12 mouse cellular contexts compared by ENCODE assay signal in the genomic region with DNA sequence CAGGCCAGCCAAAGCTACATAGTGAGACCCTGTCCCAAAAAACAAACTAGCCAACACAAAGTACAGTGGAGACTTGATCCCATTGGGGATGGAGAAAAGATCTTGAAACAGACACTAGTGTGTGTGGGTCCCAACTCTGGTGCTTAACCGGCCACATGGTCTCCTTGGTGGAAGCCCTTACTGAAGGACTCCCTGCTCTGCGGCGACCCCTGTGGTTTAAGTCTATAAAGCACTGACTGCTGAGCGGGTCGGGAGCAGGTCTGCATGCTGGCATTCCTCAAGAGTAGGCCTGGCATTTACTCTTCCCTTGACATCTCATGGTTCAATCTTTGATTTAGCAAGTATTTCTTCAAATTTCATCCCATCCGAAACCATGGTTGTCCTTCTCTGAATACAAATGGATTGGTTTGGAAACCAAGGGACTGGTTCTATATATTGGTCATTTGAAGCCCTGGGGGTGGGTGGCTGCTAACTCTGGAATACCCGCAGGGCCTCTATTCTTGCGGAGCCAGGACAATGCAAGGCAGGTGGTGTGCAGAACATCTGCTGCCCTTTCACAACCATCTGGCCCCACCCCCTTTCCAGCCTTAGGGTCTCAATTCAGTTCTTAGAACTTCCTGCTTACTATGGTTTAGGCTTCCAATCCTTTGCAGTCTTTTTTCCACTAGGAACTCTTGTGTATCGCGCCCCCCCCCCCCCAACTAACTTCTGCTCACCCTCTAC. TPM values are rescaled to one million over a fixed set of nuclear protein-coding genes. Genes with fewer than 3 reads are reported as not detected.
DNase-seq lines count a peak whose midpoint lies in the region; ATAC-seq and TF ChIP-seq lines count a peak whose summit lies in the region.
"Had no signal": no experiment of that assay in that cellular context is flagged by ENCODE, and none has a peak within 500 bp of the region (broad histone marks: within the 10 kb centered on the region; RNA-seq: fewer than 3 reads in every experiment).

No protein-coding gene starts in this region.

- H3K9me3 ChIP-seq in hindbrain, embryonic 10.5 days, result no peaks in the 10 kb centered on the region
- H3K9me3 ChIP-seq in hindbrain, embryonic 13.5 days, result no peaks in the 10 kb centered on the region
- no peaks in the 10 kb centered on the region for H3K9me3 ChIP-seq in neural tube, embryonic 11.5 days (ENCODE audit: control insufficient read depth, low read length)
- no peaks in the 10 kb centered on the region for H3K9me3 ChIP-seq in midbrain, postnatal 0 days (ENCODE audit: low read length)
- H3K9me3 ChIP-seq in kidney, embryonic 14.5 days (ENCODE audit: control insufficient read depth, low read length), result no peaks in the 10 kb centered on the region

- peak; percentile 43 for TF ChIP-seq CTCF in midbrain, postnatal 0 days (IDR thresholded peaks at IDR 0.05)

- no peak overlapping the region for H3K9ac ChIP-seq in hindbrain, embryonic 13.5 days
- no peak overlapping the region for H3K9ac ChIP-seq in neural tube, embryonic 11.5 days (ENCODE audit: low read length)
- no peak overlapping the region for H3K9ac ChIP-seq in midbrain, postnatal 0 days (replicated peaks; ENCODE audit: low read length, poor library complexity, severe bottlenecking)
- H3K9ac ChIP-seq in kidney, embryonic 14.5 days (ENCODE audit: low read depth, low read length), result no peak overlapping the region

- H3K4me1 ChIP-seq in hindbrain, embryonic 10.5 days (replicated peaks), result peaks cover 13% of the 10 kb centered on the region
- H3K4me1 ChIP-seq in hindbrain, embryonic 13.5 days (replicated peaks), result 0 out of 2 replicates have a peak, but pooled peaks cover 4% of the 10 kb centered on the region
- 0 out of 2 replicates have a peak, but pooled peaks cover 2% of the 10 kb centered on the region for H3K4me1 ChIP-seq in neural tube, embryonic 11.5 days (ENCODE audit: control insufficient read depth, insufficient read depth, low read length)
- no peaks in the 10 kb centered on the region for H3K4me1 ChIP-seq in midbrain, postnatal 0 days (ENCODE audit: insufficient read depth, low read length)
- no peaks in the 10 kb centered on the region for H3K4me1 ChIP-seq in kidney, embryonic 14.5 days (ENCODE audit: control insufficient read depth, insufficient read depth, low read length)

- DNase-seq in hindbrain, embryonic 10.5 days (ENCODE audit: low spot score), result peak; percentile 33
- DNase-seq in neural tube, embryonic 11.5 days (ENCODE audit: low spot score), result peak; percentile 30
- no peak for DNase-seq in neural tube, embryonic 10.5 days (ENCODE audit: extremely low spot score, low spot score)
- peak; percentile 76 for DNase-seq in ZHBTc4 (ENCODE audit: low read depth, low spot score)
- no peak for DNase-seq in midbrain, postnatal 0 days (ENCODE audit: low spot score)
- DNase-seq in heart, postnatal 25 days (ENCODE audit: low spot score), result no peak
- DNase-seq: adrenal gland, postnatal 25 days; cerebellum, adult 9-11 months; layer of hippocampus, postnatal 36 days had no signal

- no peak overlapping the region for H3K4me3 ChIP-seq in hindbrain, embryonic 10.5 days
- H3K4me3 ChIP-seq in hindbrain, embryonic 13.5 days, result no peak overlapping the region
- no peak overlapping the region for H3K4me3 ChIP-seq in neural tube, embryonic 11.5 days (ENCODE audit: low read depth, low read length)
- no peak overlapping the region for H3K4me3 ChIP-seq in midbrain, postnatal 0 days (ENCODE audit: low read depth, low read length)
- no peak overlapping the region for H3K4me3 ChIP-seq in kidney, embryonic 14.5 days (ENCODE audit: low read length)

- ATAC-seq in hindbrain, embryonic 13.5 days (ENCODE audit: low FRiP score), result no peak
- ATAC-seq in neural tube, embryonic 11.5 days (ENCODE audit: insufficient read depth, low FRiP score, low TSS enrichment), result 0 out of 2 replicates have a peak, but pooled peaks have one; percentile 42
- no peak for ATAC-seq in midbrain, postnatal 0 days (ENCODE audit: low FRiP score)
- no peak for ATAC-seq in kidney, embryonic 14.5 days (ENCODE audit: low FRiP score, low TSS enrichment)
- ATAC-seq: CD4-positive, CD25-positive, alpha-beta regulatory T cell, adult 4 months had no signal

- peaks cover 49% of the 10 kb centered on the region for H3K36me3 ChIP-seq in hindbrain, embryonic 10.5 days
- H3K36me3 ChIP-seq in hindbrain, embryonic 13.5 days, result peaks cover 45% of the 10 kb centered on the region
- peaks cover 24% of the 10 kb centered on the region for H3K36me3 ChIP-seq in neural tube, embryonic 11.5 days (ENCODE audit: control insufficient read depth, insufficient read depth, low read length)
- peaks cover 43% of the 10 kb centered on the region for H3K36me3 ChIP-seq in midbrain, postnatal 0 days (ENCODE audit: insufficient read depth, low read length)
- H3K36me3 ChIP-seq in kidney, embryonic 14.5 days (ENCODE audit: control insufficient read depth, insufficient read depth, low read length), result peaks cover 44% of the 10 kb centered on the region

- no peak overlapping the region for H3K4me2 ChIP-seq in hindbrain, embryonic 13.5 days
- H3K4me2 ChIP-seq in neural tube, embryonic 11.5 days (ENCODE audit: low read depth), result no peak overlapping the region
- no peak overlapping the region for H3K4me2 ChIP-seq in midbrain, postnatal 0 days (ENCODE audit: low read depth, low read length, poor library complexity, severe bottlenecking)
- H3K4me2 ChIP-seq in kidney, embryonic 14.5 days (replicated peaks; ENCODE audit: low read depth, low read length), result no peak overlapping the region

- intact Hi-C loops in heart, postnatal 25 days (cut with DNase I), result no loop called here

- peak overlapping the region; percentile 67 for H3K27ac ChIP-seq in hindbrain, embryonic 10.5 days
- no peak overlapping the region for H3K27ac ChIP-seq in hindbrain, embryonic 13.5 days
- H3K27ac ChIP-seq in neural tube, embryonic 11.5 days (ENCODE audit: low read depth, low read length), result no peak overlapping the region
- no peak overlapping the region for H3K27ac ChIP-seq in midbrain, postnatal 0 days (ENCODE audit: low read depth, low read length)
- H3K27ac ChIP-seq in kidney, embryonic 14.5 days (ENCODE audit: low read depth, low read length), result no peak overlapping the region

- 59% methylated on average over 10 of the region's 10 CpGs for WGBS in hindbrain, embryonic 10.5 days
- WGBS in hindbrain, embryonic 13.5 days, result 54% methylated on average over 10 of the region's 10 CpGs
- 50% methylated on average over 10 of the region's 10 CpGs for WGBS in neural tube, embryonic 11.5 days
- 50% methylated on average over 10 of the region's 10 CpGs for WGBS in midbrain, postnatal 0 days
- WGBS in kidney, embryonic 14.5 days, result 76% methylated on average over 10 of the region's 10 CpGs

- H3K27me3 ChIP-seq in hindbrain, embryonic 10.5 days (ENCODE audit: insufficient read depth, poor library complexity, severe bottlenecking), result no peaks in the 10 kb centered on the region
- no peaks in the 10 kb centered on the region for H3K27me3 ChIP-seq in hindbrain, embryonic 13.5 days
- no peaks in the 10 kb centered on the region for H3K27me3 ChIP-seq in neural tube, embryonic 11.5 days (ENCODE audit: control insufficient read depth, insufficient read depth, low read length)
- H3K27me3 ChIP-seq in midbrain, postnatal 0 days (ENCODE audit: insufficient read depth, low read length), result no peaks in the 10 kb centered on the region
- H3K27me3 ChIP-seq in kidney, embryonic 14.5 days (ENCODE audit: control insufficient read depth, insufficient read depth, low read length), result no peaks in the 10 kb centered on the region

RNA-seq across cellular contexts. Expression of a gene that starts 27.2 kb away (rescaled TPM):
- polyA plus RNA-seq in hindbrain, embryonic 10.5 days (2016; fragmentation: Nextera tagmentation; extraction: Ambion mirVana), result 33.9 and 40.2 TPM in 2 replicates
- 52.0 and 55.1 TPM in 2 replicates for polyA plus RNA-seq in hindbrain, embryonic 13.5 days (2015; fragmentation: Nextera tagmentation; extraction: Ambion mirVana)
- polyA plus RNA-seq in neural tube, embryonic 11.5 days (2014; fragmentation: Nextera tagmentation; extraction: Ambion mirVana), result 65.4 and 68.0 TPM in 2 replicates
- 88.8 and 90.9 TPM in 2 replicates for total RNA-seq in midbrain, postnatal 0 days (2014; rRNA removed)
- 32.0 and 34.8 TPM in 2 replicates for polyA plus RNA-seq in midbrain, postnatal 0 days (2015; fragmentation: Nextera tagmentation; extraction: Ambion mirVana)
- 10 to 100 TPM; 26.1 to 28.2 TPM for total RNA-seq in heart, postnatal 25 days (2021)
- 35.2 and 58.8 TPM in 2 replicates for polyA plus RNA-seq in kidney, embryonic 14.5 days (2014; fragmentation: Nextera tagmentation; extraction: Ambion mirVana)

Comparison
In these comparisons a context has a peak if more than half of its experiments do, and no peak if none do; other contexts are left out.
1. DNase-seq: peak in hindbrain, embryonic 10.5 days (single experiment), neural tube, embryonic 11.5 days (single experiment) and ZHBTc4 (single experiment); none in neural tube, embryonic 10.5 days (single experiment), midbrain, postnatal 0 days (single experiment) and heart, postnatal 25 days (single experiment).